Mouse (Mus musculus): ENCODE data around the gene Zfp708. TPM values are rescaled to one million over a fixed set of nuclear protein-coding genes. Genes with fewer than 3 reads are reported as not detected.

The Zfp708 gene
- total RNA-seq, 2 experiments from 2014 or later: 1.2 to 1.9 TPM

GRCm38 (mm10) chr13:67060161-67060785, 37.5 kb downstream of the Zfp708 start:
- DNase-seq (ENCODE audit: low spot score): no peak
- intact Hi-C loops (cut with DNase I): loop anchor here (1.0 to 10.0 kb wide), 5 partner anchors 48 to 492 kb away; partner anchors contain the start of genes Gm28044, Gm28557, Zfp748 and Zfp953

Other genes starting within 250 kb of the Zfp708 start
- gene Gm10767, start 193.1 kb downstream of the Zfp708 start, total RNA-seq (2021): 1 to 10 TPM in 1 of 2 experiments, under 1 TPM in 1; 0.56 to 1.2 TPM
- gene Zfp712, start 36.8 kb downstream of the Zfp708 start, total RNA-seq (2021): 1 to 10 TPM; 1.2 to 1.5 TPM
- 1 to 10 TPM; 2.0 to 3.3 TPM for gene Gm28557, start 10.6 kb upstream of the Zfp708 start, total RNA-seq (2021)
- gene Rslcan18, start 18.3 kb upstream of the Zfp708 start, total RNA-seq (2021): 1 to 10 TPM in 1 of 2 experiments, under 1 TPM in 1; 0.95 to 1.1 TPM
- gene Zfp759, start 23.7 kb upstream of the Zfp708 start, total RNA-seq (2021): 1 to 10 TPM; 4.4 to 5.8 TPM
- gene Rsl1, start 75.2 kb upstream of the Zfp708 start, total RNA-seq (2021): 1 to 10 TPM; 2.9 to 3.8 TPM
- under 1 TPM; 0.84 to 0.96 TPM for gene Zfp455, start 96.5 kb upstream of the Zfp708 start, total RNA-seq (2021)
- 1 to 10 TPM; 1.3 to 3.0 TPM for gene Zfp458, start 180.5 kb upstream of the Zfp708 start, total RNA-seq (2021)
- 1 to 10 TPM; 3.6 to 3.7 TPM for gene Zfp457, start 208.5 kb upstream of the Zfp708 start, total RNA-seq (2021)
- 1 to 10 TPM; 1.6 to 2.2 TPM for gene Zfp595, start 234.6 kb upstream of the Zfp708 start, total RNA-seq (2021)